Mouse (Mus musculus) neural tube, embryonic 11.5 days (tissue): ENCODE measurements at regions not wholly inside any gene's neighbourhood (a gene's known extent, or its start where the extent isn't known, plus 50 kb on each side); places are given as distances from the start of the nearest gene placed in this dataset.

Experiments
- ATAC-seq: fragments of 200-750 bp; cut with Nextera tagmentation; 2 replicates; pipeline ENCODE4 v1.8.0; 2017; ENCODE audit warnings: moderate number of reproducible peaks, mild to moderate bottlenecking, moderate TSS enrichment, moderate library complexity; ENCODE audit not compliant: insufficient read depth, low FRiP score, low TSS enrichment
- DNase-seq: peaks from one replicate; pipeline ENCODE4 v3.0.0-alpha.2; 2015; ENCODE audit warnings: low spot score
- H3K27ac ChIP-seq: fragments of 300-500 bp; sonication (generic); 2 replicates; pipeline ENCODE4 v1.5.1; 2014; ENCODE audit warnings: low read depth, mild to moderate bottlenecking, low read length
- H3K27me3 ChIP-seq: fragments of 300-500 bp; sonication (generic); 2 replicates; pipeline ENCODE4 v1.6.1; 2014; ENCODE audit warnings: mild to moderate bottlenecking, low read length, mixed read lengths; ENCODE audit not compliant: control insufficient read depth, insufficient read depth
- H3K36me3 ChIP-seq: fragments of 300-500 bp; sonication (generic); 2 replicates; pipeline ENCODE4 v1.6.1; 2014; ENCODE audit warnings: mild to moderate bottlenecking, low read length, moderate library complexity, mixed read lengths; ENCODE audit not compliant: control insufficient read depth, insufficient read depth
- H3K4me1 ChIP-seq: fragments of 300-500 bp; sonication (generic); 2 replicates; pipeline ENCODE4 v1.6.1; 2014; ENCODE audit warnings: low read length, mixed read lengths; ENCODE audit not compliant: control insufficient read depth, insufficient read depth
- H3K4me2 ChIP-seq: fragments of 300-500 bp; sonication (generic); 2 replicates; pipeline ENCODE4 v1.6.1; 2014; ENCODE audit warnings: low read depth, mild to moderate bottlenecking, moderate library complexity
- H3K4me3 ChIP-seq: fragments of 300-500 bp; sonication (generic); 2 replicates; pipeline ENCODE4 v1.5.1; 2014; ENCODE audit warnings: low read depth, low read length
- H3K9ac ChIP-seq: fragments of 300-500 bp; sonication (generic); 2 replicates; pipeline ENCODE4 v1.6.1; 2014; ENCODE audit warnings: mild to moderate bottlenecking, low read length
- H3K9me3 ChIP-seq: fragments of 300-500 bp; sonication (generic); 2 replicates; pipeline ENCODE4 v1.6.1; 2016; ENCODE audit warnings: low read length; ENCODE audit not compliant: control insufficient read depth
- WGBS: fragments of 180-500 bp; shearing (Covaris S2); extraction: QIAGEN DNeasy Blood & Tissue Kit; methylation state at CpG from one replicate; pipeline ENCODE4 v1.1.7; 2014; 5-methylcytosine and 5-hydroxymethylcytosine counted together

- Histone ChIP-seq H3K9ac (no peak overlapping the region), H3K9me3 (no peaks in the 10 kb centered on the region), H3K4me1 (no peaks in the 10 kb centered on the region), H3K36me3 (no peaks in the 10 kb centered on the region), H3K4me3 (no peak overlapping the region), H3K27ac (no peak overlapping the region), H3K4me2 (no peak overlapping the region), H3K27me3 (no peaks in the 10 kb centered on the region)
- ATAC-seq = peak; percentile 76; the same call in 1 of the 2 replicates
- 20% methylated on average over 16 of the region's 16 CpGs for WGBS
- DNase-seq = peak; percentile 82
Measured at GRCm38 (mm10) chr16:87840949-87841546, 142.3 kb downstream of the Bach1 start.
